Mouse (Mus musculus): ENCODE results near the gene Scg3. TPM values are rescaled to one million over a fixed set of nuclear protein-coding genes. Genes with fewer than 3 reads are reported as not detected.

The Scg3 gene
- polyA plus RNA-seq, 1 experiment, result not detected

- Histone ChIP-seq H3K9ac (ENCODE audit: low read depth, poor library complexity, severe bottlenecking) (no peak overlapping the region), H3K9me3 (replicated peaks; ENCODE audit: control insufficient read depth, insufficient read depth, low read length, poor library complexity, severe bottlenecking) (no peaks in the 10 kb centered on the region), H3K27me3 (ENCODE audit: control insufficient read depth, insufficient read depth, low read length, poor library complexity, severe bottlenecking) (no peaks in the 10 kb centered on the region), H3K4me1 (ENCODE audit: control insufficient read depth, insufficient read depth, low read length) (no peaks in the 10 kb centered on the region), H3K4me3 (ENCODE audit: low read depth, low read length) (no peak overlapping the region), H3K36me3 (ENCODE audit: control insufficient read depth, insufficient read depth, low read length, poor library complexity, severe bottlenecking) (no peaks in the 10 kb centered on the region), H3K27ac (ENCODE audit: insufficient read depth, low read length) (no peak overlapping the region)
- TF ChIP-seq POLR2A (IDR thresholded peaks at IDR 0.05; ENCODE audit: insufficient read depth, low read length) (no peak), CTCF (IDR thresholded peaks at IDR 0.05; ENCODE audit: low read depth, low read length) (no peak), EP300 (IDR thresholded peaks at IDR 0.05; ENCODE audit: insufficient read depth, low read depth, low read length) (no peak)
These were observed 86.3 kb downstream of the Scg3 start for GRCm38 (mm10) chr9:75597596-75597995.

- no peak overlapping the region for H3K4me3 ChIP-seq (ENCODE audit: low read depth, low read length)
- no peaks in the 10 kb centered on the region for H3K9me3 ChIP-seq (replicated peaks; ENCODE audit: control insufficient read depth, insufficient read depth, low read length, poor library complexity, severe bottlenecking)
- no peak overlapping the region for H3K9ac ChIP-seq (ENCODE audit: low read depth, poor library complexity, severe bottlenecking)
- H3K27ac ChIP-seq (ENCODE audit: insufficient read depth, low read length), result no peak overlapping the region
- H3K27me3 ChIP-seq (ENCODE audit: control insufficient read depth, insufficient read depth, low read length, poor library complexity, severe bottlenecking), result no peaks in the 10 kb centered on the region
- TF ChIP-seq EP300 (IDR thresholded peaks at IDR 0.05; ENCODE audit: insufficient read depth, low read depth, low read length) (no peak), CTCF (IDR thresholded peaks at IDR 0.05; ENCODE audit: low read depth, low read length) (no peak)
- no peaks in the 10 kb centered on the region for H3K36me3 ChIP-seq (ENCODE audit: control insufficient read depth, insufficient read depth, low read length, poor library complexity, severe bottlenecking)
- H3K4me1 ChIP-seq (ENCODE audit: control insufficient read depth, insufficient read depth, low read length), result no peaks in the 10 kb centered on the region
These were observed 86.8 kb downstream of the Scg3 start for GRCm38 (mm10) chr9:75597036-75597435.

- Histone ChIP-seq H3K27me3 (ENCODE audit: control insufficient read depth, insufficient read depth, low read length, poor library complexity, severe bottlenecking) (no peaks in the 10 kb centered on the region), H3K4me3 (ENCODE audit: low read depth, low read length) (no peak overlapping the region), H3K27ac (ENCODE audit: insufficient read depth, low read length) (no peak overlapping the region), H3K4me1 (ENCODE audit: control insufficient read depth, insufficient read depth, low read length) (no peaks in the 10 kb centered on the region), H3K9ac (ENCODE audit: low read depth, poor library complexity, severe bottlenecking) (no peak overlapping the region), H3K9me3 (replicated peaks; ENCODE audit: control insufficient read depth, insufficient read depth, low read length, poor library complexity, severe bottlenecking) (no peaks in the 10 kb centered on the region), H3K36me3 (ENCODE audit: control insufficient read depth, insufficient read depth, low read length, poor library complexity, severe bottlenecking) (no peaks in the 10 kb centered on the region)
- TF ChIP-seq EP300 (IDR thresholded peaks at IDR 0.05; ENCODE audit: insufficient read depth, low read depth, low read length) (no peak), CTCF (IDR thresholded peaks at IDR 0.05; ENCODE audit: low read depth, low read length) (no peak), POLR2A (IDR thresholded peaks at IDR 0.05; ENCODE audit: insufficient read depth, low read length) (no peak)
These were observed 90.4 kb downstream of the Scg3 start for GRCm38 (mm10) chr9:75593481-75593880.

Other genes starting within 250 kb of the Scg3 start
- 56.3 and 57.7 TPM in 2 replicates for gene Leo1, start 242.5 kb downstream of the Scg3 start, polyA plus RNA-seq (2011; ENCODE audit: insufficient read depth, insufficient read length, low read depth, missing spikeins)
- 65.4 and 69.3 TPM in 2 replicates for gene Tmod3, start 124.4 kb downstream of the Scg3 start, polyA plus RNA-seq (2011; ENCODE audit: insufficient read depth, insufficient read length, low read depth, missing spikeins)
- gene Tmod2, start 72.7 kb downstream of the Scg3 start, polyA plus RNA-seq (2011; ENCODE audit: insufficient read depth, insufficient read length, low read depth, missing spikeins), result 7.3 and 8.9 TPM in 2 replicates
- gene Lysmd2, start 58.3 kb downstream of the Scg3 start, polyA plus RNA-seq (2011; ENCODE audit: insufficient read depth, insufficient read length, low read depth, missing spikeins), result 7.0 and 8.3 TPM in 2 replicates
- 0.46 and 0.84 TPM in 2 replicates for gene Bmp5, start 91.3 kb upstream of the Scg3 start, polyA plus RNA-seq (2011; ENCODE audit: insufficient read depth, insufficient read length, low read depth, missing spikeins)